Mouse (Mus musculus) olfactory bulb, adult 2 months (tissue): ENCODE measurements around the gene Smim22. TPM values are rescaled to one million over a fixed set of nuclear protein-coding genes. Genes with fewer than 3 reads are reported as not detected.

Experiments used
- H3K27ac ChIP-seq: fragments of 200-500 bp; 2 replicates; pipeline ENCODE4 v1.5.1; 2012; ENCODE audit warnings: low read depth, low read length; ENCODE audit not compliant: insufficient read depth
- H3K4me1 ChIP-seq: fragments of 200-500 bp; 2 replicates; pipeline ENCODE4 v1.6.1; 2012; ENCODE audit warnings: low read length; ENCODE audit not compliant: control insufficient read depth, insufficient read depth
- H3K4me3 ChIP-seq: fragments of 200-500 bp; 2 replicates; pipeline ENCODE4 v1.5.1; 2012; ENCODE audit warnings: mild to moderate bottlenecking, low read depth, low read length, moderate library complexity; ENCODE audit not compliant: insufficient read depth
- CTCF ChIP-seq: fragments of 200-500 bp; IDR thresholded peaks from 2 replicates; pipeline ENCODE4 v1.5.1; 2012; ENCODE audit warnings: low read depth, mild to moderate bottlenecking, low read length, moderate library complexity; ENCODE audit not compliant: insufficient read depth
- POLR2A ChIP-seq: fragments of 200-500 bp; IDR thresholded peaks from 2 replicates; pipeline ENCODE4 v1.6.1; 2012; ENCODE audit warnings: mild to moderate bottlenecking, low read depth, low read length, moderate library complexity; ENCODE audit not compliant: insufficient read depth
- WGBS: fragments of 180-500 bp; shearing (Covaris S2); methylation state at CpG from one replicate; pipeline ENCODE4 v1.1.7; 2018; 5-methylcytosine and 5-hydroxymethylcytosine counted together
- polyA plus RNA-seq: library from polyadenylated mRNA; stranded (reverse); fragments of >200 nt; gene quantifications from 2 replicates; pipeline ENCODE4 v1.2.4, GENCODE M21; 2012; ENCODE audit warnings: low replicate concordance; ENCODE audit not compliant: missing spikeins, insufficient read depth, insufficient read length

Smim22 gene
- polyA plus RNA-seq, 1 experiment = not detected

GRCm38 (mm10) chr16:4998984-4999383 is 8.1 kb upstream of the Smim22 start:
- TF ChIP-seq CTCF (no peak), POLR2A (no peak)
- H3K4me3 ChIP-seq = no peak overlapping the region
- H3K27ac ChIP-seq = no peak overlapping the region
- H3K4me1 ChIP-seq = 0 out of 2 replicates have a peak, but pooled peaks cover 2% of the 10 kb centered on the region
- 86% methylated on average over 1 of the region's 1 CpGs for WGBS

- WGBS = 59% methylated on average over 3 of the region's 3 CpGs
Observed at GRCm38 (mm10) chr16:5000611-5001010, 6.5 kb upstream of the Smim22 start.

GRCm38 (mm10) chr16:5007492-5007891 is 404 bp downstream of the Smim22 start:
- Histone ChIP-seq H3K4me3 (no peak overlapping the region), H3K27ac (no peak overlapping the region), H3K4me1 (peaks cover 21% of the 10 kb centered on the region)
- 64% methylated on average over 6 of the region's 6 CpGs for WGBS
- no peak for TF ChIP-seq POLR2A
- TF ChIP-seq CTCF = no peak

More at GRCm38 (mm10) chr16:5000611-5001010, 6.5 kb upstream of the Smim22 start:
- H3K27ac ChIP-seq = no peak overlapping the region
- H3K4me1 ChIP-seq = 0 out of 2 replicates have a peak, but pooled peaks cover 2% of the 10 kb centered on the region
- TF ChIP-seq POLR2A (no peak), CTCF (no peak)
- no peak overlapping the region for H3K4me3 ChIP-seq

DNA sequence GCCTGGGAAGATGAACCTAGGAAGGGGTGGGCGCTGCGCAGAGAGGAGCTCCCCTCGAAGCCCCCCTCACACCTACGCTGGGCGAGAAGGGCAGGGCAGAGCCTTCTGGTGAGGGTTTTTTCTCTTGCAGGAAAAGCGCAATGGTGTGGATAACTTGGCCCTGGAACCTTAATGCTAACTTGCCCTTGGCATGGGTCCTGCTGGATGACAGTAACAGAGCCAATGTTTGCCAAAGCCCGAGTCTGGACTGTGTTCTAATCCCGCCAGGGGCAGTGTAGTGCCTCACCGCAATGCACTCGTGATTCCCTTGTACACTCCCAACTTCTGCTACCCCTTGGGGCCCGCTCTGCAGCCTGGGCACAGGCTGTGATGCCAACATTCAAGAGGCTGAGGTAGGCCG is 988 bp downstream of the Smim22 start:
- TF ChIP-seq CTCF (no peak), POLR2A (no peak)
- Histone ChIP-seq H3K4me3 (no peak overlapping the region), H3K27ac (no peak overlapping the region), H3K4me1 (peaks cover 22% of the 10 kb centered on the region)
- WGBS = 83% methylated on average over 12 of the region's 12 CpGs

- Histone ChIP-seq H3K4me3 (no peak overlapping the region), H3K4me1 (peaks cover 22% of the 10 kb centered on the region), H3K27ac (no peak overlapping the region)
- TF ChIP-seq CTCF (no peak), POLR2A (no peak)
- WGBS = 85% methylated on average over 10 of the region's 10 CpGs
Observed at GRCm38 (mm10) chr16:5010371-5010935, 3.4 kb downstream of the Smim22 start.

DNA sequence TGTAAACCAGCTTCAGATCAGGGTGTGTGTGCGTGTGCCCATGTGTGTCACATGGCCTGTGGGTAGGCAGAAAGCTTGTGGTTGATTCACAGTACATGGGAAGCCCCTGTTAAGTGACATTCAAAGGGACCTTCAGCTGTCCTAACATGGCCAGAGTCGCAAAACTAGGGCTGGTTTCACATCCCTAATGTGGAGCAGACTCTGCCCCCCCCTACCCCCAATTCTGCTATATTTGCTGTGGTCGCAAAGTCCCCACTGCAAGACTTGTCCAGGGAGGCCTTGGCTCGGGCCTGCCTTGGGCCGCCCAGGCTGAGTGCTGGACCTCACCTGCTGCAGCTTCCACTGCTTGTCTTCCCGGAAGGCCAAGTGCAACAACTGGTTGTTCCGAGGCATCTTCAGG is 4.2 kb downstream of the Smim22 start:
- WGBS = 88% methylated on average over 7 of the region's 7 CpGs
- no peak for TF ChIP-seq POLR2A
- TF ChIP-seq CTCF = no peak
- Histone ChIP-seq H3K4me1 (peaks cover 22% of the 10 kb centered on the region), H3K27ac (no peak overlapping the region), H3K4me3 (no peak overlapping the region)

DNA sequence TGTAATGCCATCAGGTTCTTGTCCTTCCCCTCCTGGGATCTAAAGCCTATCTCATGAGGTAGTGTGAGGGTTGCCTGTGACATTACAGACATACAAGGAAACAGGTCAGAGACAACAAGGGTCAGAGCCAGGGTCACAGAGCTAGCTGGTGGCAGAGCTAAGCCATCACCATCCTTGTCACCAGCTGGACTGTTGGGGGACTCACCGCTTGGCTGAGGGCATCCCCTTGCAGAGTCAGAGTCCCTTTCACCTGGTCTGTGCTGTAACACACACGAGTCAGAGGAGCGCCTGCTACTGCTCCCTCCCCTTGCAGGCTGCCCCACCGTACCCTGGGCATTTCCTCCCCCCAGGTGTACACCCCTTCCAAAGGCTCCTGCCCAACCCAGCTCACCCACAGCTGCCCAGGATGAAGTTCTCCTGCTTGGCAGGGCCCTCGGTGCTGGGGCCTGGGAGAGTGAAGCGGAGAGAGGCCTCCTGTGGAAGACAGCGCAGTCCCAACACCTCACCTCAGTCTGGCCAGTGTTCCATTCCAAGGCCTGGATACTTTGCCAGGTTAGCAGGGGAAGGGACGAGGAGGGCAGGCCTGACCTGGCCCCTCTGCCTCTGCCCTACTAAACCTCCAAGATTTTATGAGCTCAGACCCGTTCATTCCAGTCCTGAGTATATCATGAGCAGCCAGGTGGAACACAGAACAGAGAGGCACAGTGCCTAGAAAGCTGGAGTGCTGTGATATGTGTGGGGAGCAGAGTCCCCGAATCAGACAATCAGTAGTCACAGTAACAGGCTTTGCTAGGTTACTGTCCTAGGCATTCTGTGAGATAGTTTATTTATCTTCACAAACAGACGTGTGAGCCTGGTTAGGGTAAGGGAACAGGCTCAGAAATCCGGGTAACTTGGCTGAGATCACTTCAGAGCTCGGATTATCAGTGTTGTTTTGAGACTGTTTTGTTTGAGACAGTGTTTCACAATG is 5.2 kb downstream of the Smim22 start:
- WGBS = 46% methylated on average over 13 of the region's 13 CpGs
- TF ChIP-seq POLR2A = no peak
- TF ChIP-seq CTCF = no peak
- Histone ChIP-seq H3K4me1 (peaks cover 22% of the 10 kb centered on the region), H3K27ac (peak overlapping the region; percentile 49; the same call in 1 of the 2 replicates), H3K4me3 (peak overlapping the region; percentile 62)

DNA sequence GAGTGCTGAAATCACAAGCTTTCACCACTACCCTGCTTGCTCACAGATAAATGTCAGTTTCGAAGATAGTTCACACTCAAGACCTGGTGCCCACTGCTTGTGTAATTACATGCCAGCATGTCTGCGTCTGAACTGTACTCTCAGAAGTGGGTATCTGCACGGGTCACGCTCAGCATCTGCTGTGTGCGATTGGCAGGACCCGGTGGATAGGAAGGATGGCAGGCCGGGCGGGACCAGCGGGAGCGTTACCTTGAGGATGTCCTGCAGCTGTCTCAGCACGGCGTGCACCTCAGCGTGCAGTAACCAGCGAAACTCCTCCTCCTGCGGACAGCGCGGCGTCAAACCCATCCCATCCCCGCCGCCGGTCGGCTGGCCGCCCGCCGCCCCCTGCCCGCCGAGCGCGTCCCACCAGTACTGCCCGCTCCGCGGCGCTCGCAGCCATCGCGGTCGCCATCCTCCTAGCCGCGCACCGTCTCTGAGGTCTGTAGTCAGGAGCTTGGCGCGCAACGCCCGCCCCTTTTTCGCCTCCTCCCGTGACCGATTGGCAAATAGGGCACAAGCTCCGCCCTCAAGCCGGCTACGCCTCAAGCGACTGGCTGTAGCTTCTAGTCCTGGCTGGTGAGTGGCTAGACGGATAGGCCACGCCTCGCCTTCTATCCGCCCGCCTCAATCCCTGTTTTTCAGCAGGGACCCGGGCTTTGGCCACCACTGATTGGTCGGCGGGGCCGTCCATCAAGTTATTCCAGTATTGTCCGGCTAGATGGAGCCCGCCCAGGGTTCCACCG is 6.2 kb downstream of the Smim22 start, which contains the start of gene Rogdi:
Gene Rogdi, minus strand, starts transcription at position 500 of the 785 bp plus-strand sequence.
- TF ChIP-seq POLR2A (peak; percentile 96), CTCF (no peak)
- Histone ChIP-seq H3K4me1 (peaks cover 22% of the 10 kb centered on the region), H3K4me3 (peak within 1 kb of the TSS; percentile 62), H3K27ac (0 out of 2 replicates have a peak within 1 kb of the TSS, but pooled peaks have one; percentile 49)
- under 1% methylated on average over 61 of the region's 63 CpGs for WGBS
